Mouse (Mus musculus) MEL (cell line): ENCODE data around the gene Gm11172. TPM values are rescaled to one million over a fixed set of nuclear protein-coding genes. Genes with fewer than 3 reads are reported as not detected.

ENCODE experiments used
- DNase-seq: peaks from one replicate; pipeline ENCODE4 v3.0.0; 2011; ENCODE audit warnings: low read depth, low spot score
- H3K27ac ChIP-seq: 2 replicates; pipeline ENCODE4 v1.5.1; 2012; ENCODE audit warnings: low read depth, mild to moderate bottlenecking, control low read depth, low read length, moderate library complexity; ENCODE audit not compliant: control insufficient read depth
- H3K27me3 ChIP-seq, 2 experiments: fragments of 150-350 bp in 1 of 2; sonication (generic) in 1 of 2; 2 replicates each; pipeline ENCODE4 v1.6.1; 2012; ENCODE audit warnings: low read length in 2 of 2, mild to moderate bottlenecking in 2 of 2, improper control_type of control experiment in 1 of 2, moderate library complexity in 1 of 2; ENCODE audit not compliant: insufficient read depth in 2 of 2, control insufficient read depth in 1 of 2
- H3K36me3 ChIP-seq, 2 experiments: 2 replicates each; pipeline ENCODE4 v1.6.1; 2012 to 2014; ENCODE audit warnings: low read length in 2 of 2, improper control_type of control experiment in 1 of 2, inconsistent platforms in 1 of 2, mild to moderate bottlenecking in 1 of 2; ENCODE audit not compliant: insufficient read depth in 2 of 2, control insufficient read depth in 1 of 2
- H3K4me1 ChIP-seq, 2 experiments: fragments of 150-350 bp in 1 of 2; sonication (generic) in 1 of 2; 2 replicates each; pipeline ENCODE4 v1.6.1; 2012; ENCODE audit warnings: low read length in 2 of 2, improper control_type of control experiment in 1 of 2, mild to moderate bottlenecking in 1 of 2; ENCODE audit not compliant: insufficient read depth in 2 of 2, control insufficient read depth in 1 of 2
- H3K4me3 ChIP-seq, 2 experiments: fragments of 150-350 bp in 1 of 2; sonication (generic) in 1 of 2; 2 replicates each; pipeline ENCODE4 v1.5.1; 2012; ENCODE audit warnings: low read depth in 2 of 2, low read length in 2 of 2, mild to moderate bottlenecking in 2 of 2, moderate library complexity in 2 of 2, control low read depth in 1 of 2, improper control_type of control experiment in 1 of 2; ENCODE audit not compliant: control insufficient read depth in 1 of 2, insufficient read depth in 1 of 2
- H3K79me2 ChIP-seq: 2 replicates; pipeline ENCODE4 v1.6.1; 2012; ENCODE audit warnings: mild to moderate bottlenecking, low read length, moderate library complexity; ENCODE audit not compliant: control insufficient read depth, poor library complexity, insufficient read depth
- H3K9ac ChIP-seq: 2 replicates; pipeline ENCODE4 v1.6.1; 2012; ENCODE audit warnings: low read depth, mild to moderate bottlenecking, control low read depth, low read length, moderate library complexity; ENCODE audit not compliant: control insufficient read depth, poor library complexity, severe bottlenecking
- H3K9me3 ChIP-seq: fragments of 150-350 bp; sonication (generic); replicated peaks from 2 replicates; pipeline ENCODE4 v1.6.1; 2012; ENCODE audit warnings: mild to moderate bottlenecking, low read length, improper control_type of control experiment, moderate library complexity; ENCODE audit not compliant: insufficient read depth
- CHD1 ChIP-seq: IDR thresholded peaks from 2 replicates; pipeline ENCODE4 v1.6.1; 2012; ENCODE audit warnings: low read depth, mild to moderate bottlenecking, inconsistent platforms, low read length, improper control_type of control experiment
- CTCF ChIP-seq, 3 experiments: IDR thresholded peaks in 2 of 3; conservative IDR thresholded peaks in 1 of 3; 2 replicates each; pipeline ENCODE4 v1.5.1; 2011 to 2012; ENCODE audit warnings: low read length in 3 of 3, low read depth in 2 of 3, mild to moderate bottlenecking in 2 of 3, improper control_type of control experiment in 1 of 3, inconsistent platforms in 1 of 3, mixed read lengths in 1 of 3, moderate library complexity in 1 of 3; ENCODE audit not compliant: control insufficient read depth in 1 of 3, insufficient read depth in 1 of 3, poor library complexity in 1 of 3, severe bottlenecking in 1 of 3
- E2F4 ChIP-seq: IDR thresholded peaks from 2 replicates; pipeline ENCODE4 v1.6.1; 2011; ENCODE audit warnings: low read depth, low read length, improper control_type of control experiment, borderline replicate concordance
- EP300 ChIP-seq, 2 experiments: IDR thresholded peaks; 2 replicates each; pipeline ENCODE4 v1.6.1; 2011; ENCODE audit warnings: improper control_type of control experiment in 2 of 2, low read length in 2 of 2, low read depth in 1 of 2, mild to moderate bottlenecking in 1 of 2
- ETS1 ChIP-seq: IDR thresholded peaks from 2 replicates; pipeline ENCODE4 v1.6.1; 2012; ENCODE audit warnings: low read depth, mild to moderate bottlenecking, inconsistent platforms, low read length, improper control_type of control experiment, moderate library complexity
- GATA1 ChIP-seq: IDR thresholded peaks from 2 replicates; pipeline ENCODE4 v1.6.1; 2011; ENCODE audit warnings: low read depth, low read length, improper control_type of control experiment
- JUND ChIP-seq: IDR thresholded peaks from 2 replicates; pipeline ENCODE4 v1.6.1; 2011; ENCODE audit warnings: low read depth, mild to moderate bottlenecking, improper control_type of control experiment, low read length
- MAX ChIP-seq: IDR thresholded peaks from 2 replicates; pipeline ENCODE4 v1.6.1; 2011; ENCODE audit warnings: low read length, improper control_type of control experiment
- MEF2A ChIP-seq: IDR thresholded peaks from 2 replicates; pipeline ENCODE4 v1.6.1; 2014; ENCODE audit warnings: low read depth, mild to moderate bottlenecking, inconsistent platforms, low read length, improper control_type of control experiment; ENCODE audit not compliant: poor library complexity, insufficient replicate concordance, severe bottlenecking; ENCODE audit errors: extremely low read depth
- MXI1 ChIP-seq: IDR thresholded peaks from 2 replicates; pipeline ENCODE4 v1.6.1; 2011; ENCODE audit warnings: mild to moderate bottlenecking, low read depth, low read length, improper control_type of control experiment
- MYB ChIP-seq: IDR thresholded peaks from 2 replicates; pipeline ENCODE4 v1.6.1; 2011; ENCODE audit warnings: mild to moderate bottlenecking, low read depth, low read length, improper control_type of control experiment
- NELFE ChIP-seq: IDR thresholded peaks from 2 replicates; pipeline ENCODE4 v1.6.1; 2011; ENCODE audit warnings: low read depth, low read length, improper control_type of control experiment
- NRF1 ChIP-seq: IDR thresholded peaks from 2 replicates; pipeline ENCODE4 v1.6.1; 2014; ENCODE audit warnings: low read depth, mild to moderate bottlenecking, inconsistent platforms, low read length, improper control_type of control experiment, moderate library complexity; ENCODE audit not compliant: poor library complexity, insufficient read depth, severe bottlenecking
- POLR2A ChIP-seq, 2 experiments: IDR thresholded peaks; 2 replicates each; pipeline ENCODE4 v1.6.1; 2011 to 2012; ENCODE audit warnings: low read length in 2 of 2, mild to moderate bottlenecking in 2 of 2, control low read depth in 1 of 2, improper control_type of control experiment in 1 of 2, low read depth in 1 of 2, moderate library complexity in 1 of 2; ENCODE audit not compliant: control insufficient read depth in 1 of 2, insufficient read depth in 1 of 2, poor library complexity in 1 of 2
- RAD21 ChIP-seq: IDR thresholded peaks from 2 replicates; pipeline ENCODE4 v1.6.1; 2011; ENCODE audit warnings: mild to moderate bottlenecking, low read depth, low read length, improper control_type of control experiment
- RCOR1 ChIP-seq: IDR thresholded peaks from 2 replicates; pipeline ENCODE4 v1.6.1; 2012; ENCODE audit warnings: low read depth, mild to moderate bottlenecking, inconsistent platforms, low read length, improper control_type of control experiment
- SIN3A ChIP-seq: IDR thresholded peaks from 2 replicates; pipeline ENCODE4 v1.6.1; 2012; ENCODE audit warnings: low read length, improper control_type of control experiment, inconsistent platforms
- SMC3 ChIP-seq: IDR thresholded peaks from 2 replicates; pipeline ENCODE4 v1.6.1; 2011; ENCODE audit warnings: low read depth, low read length, improper control_type of control experiment
- TAL1 ChIP-seq: IDR thresholded peaks from 2 replicates; pipeline ENCODE4 v1.6.1; 2012; ENCODE audit warnings: mild to moderate bottlenecking, inconsistent platforms, low read length, moderate library complexity, mixed read lengths
- TBP ChIP-seq: IDR thresholded peaks from 2 replicates; pipeline ENCODE4 v1.8.0; 2011; ENCODE audit warnings: low read depth, low read length, improper control_type of control experiment
- TCF12 ChIP-seq: IDR thresholded peaks from 2 replicates; pipeline ENCODE4 v1.6.1; 2014; ENCODE audit warnings: low read depth, mild to moderate bottlenecking, inconsistent platforms, low read length, improper control_type of control experiment, moderate library complexity
- USF1 ChIP-seq: IDR thresholded peaks from 2 replicates; pipeline ENCODE4 v1.6.1; 2014; ENCODE audit warnings: low read depth, mild to moderate bottlenecking, inconsistent platforms, low read length, improper control_type of control experiment, moderate library complexity
- USF2 ChIP-seq, 2 experiments: IDR thresholded peaks; 2 replicates each; pipeline ENCODE4 v1.6.1; 2011 to 2012; ENCODE audit warnings: improper control_type of control experiment in 2 of 2, low read length in 2 of 2, borderline replicate concordance in 1 of 2, inconsistent platforms in 1 of 2, low read depth in 1 of 2, mild to moderate bottlenecking in 1 of 2; ENCODE audit not compliant: insufficient read depth in 1 of 2
- ZNF384 ChIP-seq: IDR thresholded peaks from 2 replicates; pipeline ENCODE4 v1.6.1; 2012; ENCODE audit warnings: low read depth, mild to moderate bottlenecking, inconsistent platforms, low read length, improper control_type of control experiment
- polyA plus RNA-seq, 2 experiments: library from polyadenylated mRNA; stranded (reverse) in 1 of 2; unstranded in 1 of 2; fragments of >175 nt in 1 of 2; fragments of >200 nt in 1 of 2; gene quantifications; 2 replicates each; pipeline versions ENCODE4 v1.2.1 to v1.2.4; 2012; ENCODE audit warnings: low replicate concordance in 2 of 2, low read depth in 1 of 2; ENCODE audit not compliant: insufficient read length in 2 of 2, insufficient read depth in 1 of 2, missing spikeins in 1 of 2
- total RNA-seq: library from RNA; depleted of rRNA; stranded (reverse); fragments of 300-350 nt; gene quantifications from 2 replicates; pipeline ENCODE4 v1.2.3, GENCODE M21; 2012

The Gm11172 gene
- total and polyA plus RNA-seq, 3 experiments: not detected

DNA sequence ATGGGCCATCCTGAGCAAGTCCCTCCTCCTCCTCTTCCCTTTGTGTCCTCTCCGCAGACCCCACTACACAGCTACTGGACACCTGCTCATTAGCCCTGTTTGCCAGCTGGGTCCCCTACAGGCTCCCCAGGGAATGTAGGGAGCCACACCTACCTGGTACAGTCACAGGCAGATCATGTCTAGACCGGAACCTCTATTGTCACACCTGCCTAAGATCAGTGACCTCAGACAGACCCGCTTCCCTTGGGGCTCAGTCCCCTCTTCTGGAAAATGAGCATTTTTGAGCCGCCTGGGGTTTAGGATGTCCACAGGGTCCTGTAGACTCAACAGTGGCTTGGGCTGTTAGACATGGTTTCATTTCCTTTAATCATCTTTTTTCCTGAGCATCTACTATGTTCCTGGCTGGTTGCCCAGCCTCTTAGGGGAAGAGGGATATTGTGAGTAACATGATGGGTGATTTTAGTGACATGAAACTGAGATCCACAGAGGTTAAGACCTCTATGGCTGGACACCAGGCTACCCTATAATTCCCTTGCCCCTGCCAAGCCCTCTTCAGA, 5.9 kb downstream of the Gm11172 start:
- TF ChIP-seq USF1: no peak
- TF ChIP-seq RCOR1: no peak
- no peak for TF ChIP-seq MXI1
- TF ChIP-seq MYB: no peak
- TF ChIP-seq ZNF384: no peak
- TF ChIP-seq TCF12: no peak
- TF ChIP-seq TBP: no peak
- no peak for TF ChIP-seq MEF2A
- TF ChIP-seq CTCF (IDR thresholded peaks at IDR 0.05 in 2 of 3, conservative IDR thresholded peaks at IDR 0.05 in 1 of 3; ENCODE audit: control insufficient read depth in 1 of 3, insufficient read depth in 1 of 3, low read depth in 2 of 3, low read length in 3 of 3, poor library complexity in 1 of 3, severe bottlenecking in 1 of 3): no peak
- no peak for TF ChIP-seq GATA1
- no peak for TF ChIP-seq SMC3
- TF ChIP-seq TAL1: no peak
- Histone ChIP-seq H3K27me3 (peaks cover 2 to 4% of the 10 kb centered on the region in 2 experiments; a peak in 3 of 4 replicates), H3K27ac (no peak overlapping the region), H3K4me1 (peaks cover 5 to 16% of the 10 kb centered on the region in 2 experiments; a peak in 3 of 4 replicates), H3K9ac (no peak overlapping the region), H3K79me2 (no peaks in the 10 kb centered on the region), H3K9me3 (no peaks in the 10 kb centered on the region), H3K36me3 (peaks cover 0 to 7% of the 10 kb centered on the region in 2 experiments; a peak in 2 of 4 replicates), H3K4me3 (no peak overlapping the region)
- no peak for DNase-seq

- H3K9ac ChIP-seq: no peak overlapping the region
- H3K27me3 ChIP-seq: peaks cover 2 to 4% of the 10 kb centered on the region in 2 experiments; a peak in 3 of 4 replicates
- TF ChIP-seq MAX (no peak), NRF1 (no peak), JUND (no peak), EP300 (IDR thresholded peaks at IDR 0.05; ENCODE audit: low read depth in 1 of 2, low read length in 2 of 2) (no peak), SMC3 (no peak), GATA1 (no peak), RCOR1 (no peak), ETS1 (no peak), ZNF384 (no peak), CHD1 (no peak), NELFE (no peak), E2F4 (no peak), USF2 (IDR thresholded peaks at IDR 0.05; ENCODE audit: borderline replicate concordance in 1 of 2, insufficient read depth in 1 of 2, low read depth in 1 of 2, low read length in 2 of 2) (no peak), RAD21 (no peak), SIN3A (no peak), POLR2A (IDR thresholded peaks at IDR 0.05; ENCODE audit: control insufficient read depth in 1 of 2, insufficient read depth in 1 of 2, low read depth in 1 of 2, low read length in 2 of 2, poor library complexity in 1 of 2) (no peak)
- TF ChIP-seq, all 39 proteins: peak for 0
- Histone ChIP-seq H3K36me3 (no peaks in the 10 kb centered on the region), H3K4me1 (peaks cover 0 to 3% of the 10 kb centered on the region in 2 experiments; a peak in 2 of 4 replicates), H3K79me2 (no peaks in the 10 kb centered on the region), H3K9me3 (no peaks in the 10 kb centered on the region), H3K4me3 (no peak overlapping the region), H3K27ac (no peak overlapping the region)
- no peak for DNase-seq
Observed at GRCm38 (mm10) chr16:10819966-10820365, 7.3 kb downstream of the Gm11172 start.
